14 mouse cellular contexts compared by ENCODE assay signal in the genomic region with DNA sequence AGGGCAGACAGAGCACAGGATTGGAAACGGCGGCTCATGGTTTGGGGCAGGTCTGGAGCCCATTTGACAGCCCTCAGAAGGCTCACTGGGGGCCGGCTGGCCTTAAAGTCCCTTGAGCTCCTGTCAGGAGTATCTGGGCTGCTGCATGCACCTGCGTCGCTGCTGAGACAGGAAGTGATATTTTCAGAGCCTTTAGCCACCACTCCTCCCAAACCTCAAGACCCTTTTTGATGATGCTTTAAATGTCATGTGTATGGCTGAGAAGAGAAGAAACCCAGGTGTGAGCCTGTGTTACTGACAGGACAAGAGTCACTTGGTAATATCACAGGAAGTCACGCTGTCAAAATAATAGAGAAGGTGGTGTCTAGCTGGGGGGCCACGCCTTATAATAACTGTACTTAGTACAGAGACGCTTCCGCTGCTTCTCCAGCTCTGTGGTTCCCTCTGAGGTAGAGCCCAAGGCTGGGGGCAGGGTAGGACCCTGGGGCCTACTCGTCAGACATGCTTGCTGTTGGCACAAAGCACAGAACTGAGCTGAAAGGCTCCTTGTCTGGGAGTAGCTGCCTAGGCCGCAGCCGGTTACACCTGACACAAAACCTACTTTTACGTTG.
DNase-seq lines count a peak whose midpoint lies in the region; ATAC-seq and TF ChIP-seq lines count a peak whose summit lies in the region.
"Had no signal": no experiment of that assay in that cellular context is flagged by ENCODE, and none has a peak within 500 bp of the region (broad histone marks: within the 10 kb centered on the region; RNA-seq: fewer than 3 reads in every experiment).

No protein-coding gene starts in this region.

- WGBS in thymus, adult 2 months = 13% methylated on average over 13 of the region's 13 CpGs
- WGBS in intestine, postnatal 0 days = 84% methylated on average over 13 of the region's 13 CpGs

- H3K4me1 ChIP-seq in thymus, adult 2 months (replicated peaks; ENCODE audit: control insufficient read depth, insufficient read depth, low read length) = peaks cover 54% of the 10 kb centered on the region
- H3K4me1 ChIP-seq in intestine, postnatal 0 days (replicated peaks; ENCODE audit: control insufficient read depth, insufficient read depth, low read length) = no peaks in the 10 kb centered on the region

- H3K36me3 ChIP-seq in thymus, adult 2 months (ENCODE audit: control insufficient read depth, insufficient read depth, low read length) = no peaks in the 10 kb centered on the region
- H3K36me3 ChIP-seq in intestine, postnatal 0 days (ENCODE audit: control insufficient read depth, insufficient read depth) = no peaks in the 10 kb centered on the region
- H3K36me3 ChIP-seq: embryonic facial prominence, embryonic 10.5 days; heart, embryonic 15.5 days; hindbrain, embryonic 13.5 days had no signal

- TF ChIP-seq POLR2A in thymus, adult 2 months (IDR thresholded peaks at IDR 0.05; ENCODE audit: control insufficient read depth, extremely low read depth, insufficient read depth, low read length, poor library complexity) = no peak

- H3K27ac ChIP-seq in thymus, adult 2 months (ENCODE audit: control insufficient read depth, insufficient read depth, low read length) = peak overlapping the region; percentile 47
- H3K27ac ChIP-seq in intestine, postnatal 0 days (ENCODE audit: low read depth, low read length) = no peak overlapping the region
- H3K27ac ChIP-seq: embryonic facial prominence, embryonic 10.5 days; heart, embryonic 15.5 days; hindbrain, embryonic 13.5 days had no signal

- no peaks in the 10 kb centered on the region for H3K9me3 ChIP-seq in intestine, postnatal 0 days (ENCODE audit: control insufficient read depth)
- H3K9me3 ChIP-seq: embryonic facial prominence, embryonic 10.5 days; heart, embryonic 15.5 days; hindbrain, embryonic 13.5 days had no signal

- H3K4me2 ChIP-seq in intestine, postnatal 0 days (replicated peaks; ENCODE audit: low read depth) = no peak overlapping the region
- H3K4me2 ChIP-seq: heart, embryonic 15.5 days; hindbrain, embryonic 13.5 days; liver, embryonic 11.5 days had no signal

- peak; percentile 72 for ATAC-seq in neutrophil, adult 5-6 weeks (ENCODE audit: extremely low read depth, insufficient number of reproducible peaks, low FRiP score, poor library complexity, severe bottlenecking)
- ATAC-seq in intestine, postnatal 0 days = no peak

- no peaks in the 10 kb centered on the region for H3K27me3 ChIP-seq in thymus, adult 2 months (ENCODE audit: control insufficient read depth, insufficient read depth, low read length)
- no peaks in the 10 kb centered on the region for H3K27me3 ChIP-seq in intestine, postnatal 0 days (replicated peaks; ENCODE audit: control insufficient read depth, insufficient read depth, low read length)
- H3K27me3 ChIP-seq: heart, embryonic 15.5 days had no signal

- TF ChIP-seq CTCF in thymus, adult 2 months (IDR thresholded peaks at IDR 0.05; ENCODE audit: borderline replicate concordance, control insufficient read depth, extremely low read depth, insufficient read depth, low read length, poor library complexity) = no peak
- no peak for TF ChIP-seq CTCF in intestine, postnatal 0 days (IDR thresholded peaks at IDR 0.05; ENCODE audit: low read depth)

- no peak overlapping the region for H3K4me3 ChIP-seq in thymus, adult 2 months (ENCODE audit: control insufficient read depth, insufficient read depth, low read length)
- H3K4me3 ChIP-seq in intestine, postnatal 0 days (ENCODE audit: low read depth, low read length) = no peak overlapping the region
- H3K4me3 ChIP-seq: embryonic facial prominence, embryonic 10.5 days; heart, embryonic 15.5 days; hindbrain, embryonic 13.5 days had no signal

- no peak overlapping the region for H3K9ac ChIP-seq in intestine, postnatal 0 days (ENCODE audit: low read depth, low read length)
- H3K9ac ChIP-seq: heart, embryonic 15.5 days; hindbrain, embryonic 13.5 days had no signal

- DNase-seq in B cell, adult 2 months = peak; percentile 87 to 90
- DNase-seq in CD8-positive naive resting alpha-beta T cell, adult 2 months (ENCODE audit: low read depth in 2 of 2, low spot score in 2 of 2) = peak; percentile 74 to 78
- peak; percentile 79 for DNase-seq in thymus, adult 2 months
- DNase-seq in kidney, postnatal 36 days = no peak
- DNase-seq in embryo, embryonic 11 days = no peak
- DNase-seq: kidney, adult 9 months; lung, postnatal 14 days; right cerebral cortex, postnatal 25 days had no signal

Comparison
In these comparisons a context has a peak if more than half of its experiments do, and no peak if none do; other contexts are left out.
1. DNase-seq: peak in B cell, adult 2 months (2 of 2), CD8-positive naive resting alpha-beta T cell, adult 2 months (2 of 2) and thymus, adult 2 months (single experiment); none in kidney, postnatal 36 days (0 of 2) and embryo, embryonic 11 days (single experiment).